Mouse (Mus musculus): Measurements from ENCODE around the gene Ccr6.

Gene Ccr6

DNA sequence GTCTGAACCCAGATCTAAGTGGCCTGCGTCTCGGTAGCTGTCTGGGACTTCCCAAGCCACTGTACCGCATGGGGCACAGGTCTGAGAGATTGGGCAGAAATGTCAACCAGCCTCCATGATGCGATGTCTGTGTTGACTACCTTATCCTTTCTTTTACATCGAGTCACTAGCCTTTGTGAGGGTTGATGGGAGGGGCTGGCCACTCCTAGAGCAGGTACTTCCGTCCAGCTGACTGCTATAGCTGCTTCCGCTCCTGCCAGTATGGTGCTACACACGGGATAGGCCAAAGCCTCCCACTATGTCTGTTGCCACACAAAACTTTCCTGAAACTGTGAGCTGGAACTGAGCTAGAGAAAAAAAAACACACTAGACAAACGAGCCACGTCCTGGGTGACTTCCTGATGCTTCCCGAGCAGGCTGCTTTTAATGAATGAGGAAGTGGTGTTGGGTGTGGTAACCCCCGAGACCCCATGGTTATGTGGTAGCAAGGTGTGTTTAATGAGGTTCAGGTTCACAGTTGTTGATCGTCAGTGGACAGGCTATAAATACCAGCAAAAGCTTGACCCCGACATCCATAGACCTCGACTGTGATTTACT lies 2.1 kb upstream of the Ccr6 start:
- no peak for DNase-seq (ENCODE audit: low read depth, low spot score)

DNA sequence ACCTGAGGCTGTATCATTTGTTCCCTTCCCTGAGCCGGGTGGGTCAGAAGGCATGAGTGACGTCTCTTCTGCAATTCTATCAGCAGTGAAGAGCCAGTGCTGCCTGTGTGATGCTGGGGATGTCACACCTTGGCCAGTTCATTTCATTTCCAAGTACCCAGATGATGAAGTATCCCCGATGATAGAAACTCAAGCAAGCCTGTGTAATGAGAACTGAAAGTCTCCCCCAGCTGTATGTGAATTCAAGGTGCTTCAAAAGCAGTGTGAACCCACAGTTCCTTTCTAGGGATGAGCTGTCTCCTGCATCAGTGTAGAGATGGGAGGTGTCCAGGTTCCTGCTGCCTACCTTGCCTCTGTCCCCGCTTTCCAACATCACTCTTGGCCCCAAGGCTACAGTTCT lies 1.3 kb upstream of the Ccr6 start:
- DNase-seq (ENCODE audit: low read depth, low spot score): no peak

DNA sequence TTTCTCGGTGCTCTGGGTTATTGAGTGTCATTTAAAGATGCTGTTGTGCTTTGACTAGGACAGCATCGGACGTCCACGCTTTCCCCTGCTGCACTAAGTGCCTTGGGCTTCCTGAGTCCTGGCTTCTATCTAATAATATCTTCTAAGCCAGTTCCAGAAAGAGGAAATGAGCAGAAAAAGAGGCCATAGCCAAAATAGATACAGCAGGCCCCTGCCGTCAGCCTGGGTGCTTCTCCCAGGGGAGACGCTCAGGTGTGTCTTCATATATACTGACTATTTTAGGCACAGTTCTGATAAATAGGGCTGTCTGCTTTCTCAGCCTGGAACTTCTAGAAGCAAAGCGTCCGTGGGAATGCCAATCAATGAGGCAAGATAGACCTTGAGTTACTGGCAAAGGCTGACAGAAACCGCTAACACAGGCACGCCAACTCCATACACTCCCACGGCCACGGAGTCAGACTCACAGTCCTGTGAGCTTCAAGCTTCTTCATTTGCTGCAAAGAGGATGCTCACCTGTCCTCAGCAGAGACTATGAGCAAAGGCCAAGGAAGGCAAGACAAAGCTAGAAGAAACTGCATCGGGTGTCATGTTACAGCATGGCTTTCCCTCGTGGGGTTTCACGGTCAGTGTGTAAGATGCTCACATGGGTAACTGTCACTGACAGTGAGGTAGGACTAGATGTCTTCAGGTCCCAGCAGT lies 2.3 kb downstream of the Ccr6 start:
- DNase-seq (ENCODE audit: low read depth, low spot score): no peak

DNA sequence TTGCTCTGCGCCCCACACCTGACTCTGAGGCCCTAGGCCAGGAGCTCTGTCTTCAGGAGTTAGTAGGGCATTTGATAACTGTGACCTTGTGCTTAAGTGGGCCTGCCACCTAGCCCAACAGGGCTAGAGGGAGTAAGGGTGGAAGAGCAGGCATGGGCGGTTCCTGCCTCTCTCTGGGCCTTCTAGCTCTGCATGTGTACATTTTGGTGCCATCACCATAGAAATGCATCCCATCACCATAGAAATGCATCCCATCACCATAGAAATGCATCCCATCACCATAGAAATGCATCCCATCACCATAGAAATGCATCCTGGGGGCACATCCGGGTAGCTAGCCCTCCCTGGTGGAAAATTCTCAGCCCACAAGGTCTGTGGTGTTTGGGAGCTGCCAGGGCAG lies 3.7 kb downstream of the Ccr6 start:
- DNase-seq (ENCODE audit: low read depth, low spot score): no peak

GRCm38 (mm10) chr17:8240517-8240916 lies 4.7 kb downstream of the Ccr6 start:
- DNase-seq (ENCODE audit: low read depth, low spot score): no peak

DNA sequence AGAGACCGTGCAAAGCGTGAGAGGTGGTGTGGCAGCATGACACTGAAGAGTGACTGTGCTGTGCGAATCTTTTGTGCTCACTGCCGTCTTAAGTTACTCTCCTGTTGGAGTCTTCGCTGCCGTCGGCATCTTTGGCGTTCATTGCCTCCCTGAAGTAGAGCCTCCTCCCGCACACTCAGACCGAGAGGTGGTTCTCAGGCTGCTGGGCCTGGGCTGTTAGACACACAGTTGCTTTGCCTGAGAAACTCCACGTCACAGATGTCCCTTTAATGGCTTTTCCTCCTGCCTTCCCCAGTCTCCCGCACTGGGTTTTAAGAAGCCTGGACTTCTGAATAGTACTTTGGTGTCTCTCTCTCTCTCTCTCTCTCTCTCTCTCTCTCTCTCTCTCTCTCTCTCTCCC lies 5.8 kb downstream of the Ccr6 start:
- DNase-seq (ENCODE audit: low read depth, low spot score): no peak

- no peak for DNase-seq (ENCODE audit: low read depth, low spot score)
Measured at GRCm38 (mm10) chr17:8242186-8242585, 6.3 kb downstream of the Ccr6 start.

DNA sequence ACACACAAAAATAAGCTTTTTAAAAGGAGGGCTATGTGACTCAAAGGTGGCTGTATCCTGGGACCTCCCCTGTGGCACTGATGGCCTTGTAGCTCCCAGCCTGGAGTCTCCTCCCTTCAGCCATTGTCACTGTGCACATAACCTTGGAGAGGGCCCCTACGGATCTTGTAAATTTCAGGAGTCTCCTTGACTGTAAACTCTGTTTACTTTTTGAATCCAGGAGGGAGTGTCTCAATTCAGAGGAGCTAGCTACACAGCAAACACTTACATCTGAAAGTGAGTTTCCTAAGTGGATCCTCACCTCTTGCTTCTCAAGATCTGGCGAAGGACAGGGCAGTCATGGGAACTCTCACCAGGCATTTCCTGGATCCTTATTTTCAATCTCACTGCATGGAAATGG lies 8.3 kb downstream of the Ccr6 start:
- DNase-seq (ENCODE audit: low read depth, low spot score): no peak

GRCm38 (mm10) chr17:8246102-8246754 lies 10.4 kb downstream of the Ccr6 start:
- no peak for DNase-seq (ENCODE audit: low read depth, low spot score)

DNA sequence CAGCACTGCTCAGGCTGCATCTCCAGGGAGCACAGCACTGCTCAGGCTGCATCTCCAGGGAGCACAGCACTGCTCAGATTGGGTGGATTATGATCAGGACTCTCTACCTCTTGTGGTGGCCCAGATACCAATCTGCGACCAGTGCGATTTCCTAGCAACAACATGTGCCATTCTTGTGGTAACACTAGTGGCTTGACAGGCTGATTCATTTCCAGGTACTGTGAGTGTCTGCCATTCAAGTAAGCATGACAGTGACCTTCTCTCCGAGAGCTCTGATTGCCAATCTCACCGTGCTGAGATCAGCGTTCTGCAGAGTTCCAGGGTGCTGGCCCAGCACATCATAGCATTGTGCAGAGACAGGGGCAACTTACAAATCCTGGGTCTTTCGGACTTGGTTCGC lies 15.9 kb downstream of the Ccr6 start:
- DNase-seq (ENCODE audit: low read depth, low spot score): no peak

GRCm38 (mm10) chr17:8254268-8254667 lies 18.4 kb downstream of the Ccr6 start:
- peak; percentile 41 for DNase-seq (ENCODE audit: low read depth, low spot score)

DNA sequence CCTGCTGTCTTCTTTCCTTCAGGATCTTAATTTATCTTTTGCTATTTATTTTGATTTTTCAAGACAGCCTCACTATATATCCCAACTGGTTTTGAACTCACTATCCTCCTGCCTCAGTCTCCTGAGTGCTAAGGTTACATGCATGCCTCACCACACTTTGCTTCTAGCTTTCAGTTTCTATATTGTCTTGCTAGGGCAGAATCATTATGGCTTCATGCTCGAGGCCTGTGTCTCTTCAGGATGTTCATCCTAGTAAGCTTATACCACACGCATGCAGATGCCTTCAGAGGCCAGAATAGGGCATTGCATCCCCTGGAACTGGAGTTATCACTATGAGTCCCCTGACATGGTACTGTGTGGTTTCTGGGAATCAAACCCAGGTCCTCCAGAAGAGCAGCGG lies 19.1 kb downstream of the Ccr6 start:
- no peak for DNase-seq (ENCODE audit: low read depth, low spot score)

- no peak for DNase-seq (ENCODE audit: low read depth, low spot score)
Measured at GRCm38 (mm10) chr17:8255583-8255982, 19.7 kb downstream of the Ccr6 start.

- DNase-seq (ENCODE audit: low read depth, low spot score): peak; percentile 59
Measured at GRCm38 (mm10) chr17:8256982-8257381, 21.1 kb downstream of the Ccr6 start.

- DNase-seq (ENCODE audit: low read depth, low spot score): peak; percentile 86
Measured at GRCm38 (mm10) chr17:8264638-8265037, 28.8 kb downstream of the Ccr6 start.

- peak; percentile 29 for DNase-seq (ENCODE audit: low read depth, low spot score)
Measured at GRCm38 (mm10) chr17:8272054-8272749, 36.4 kb downstream of the Ccr6 start.

DNA sequence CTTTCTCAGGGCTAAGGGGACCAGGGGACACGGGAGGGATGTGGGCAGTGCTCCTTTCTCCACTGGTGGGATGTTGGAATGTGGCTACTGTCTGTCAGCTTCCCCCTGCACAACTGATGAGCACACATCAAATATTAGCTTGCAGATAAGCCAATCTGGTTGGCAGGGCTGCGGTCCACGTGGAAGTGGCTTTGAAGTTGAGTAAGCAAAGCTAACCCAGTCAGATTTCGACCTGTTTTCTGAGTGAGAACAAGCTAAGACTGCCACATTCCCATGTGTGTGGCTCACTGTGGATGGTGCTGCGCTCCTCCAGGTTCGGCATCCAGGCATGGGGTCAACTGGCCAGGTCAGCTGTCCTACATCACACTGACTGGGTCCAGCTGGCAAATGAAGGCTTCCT lies 37.1 kb downstream of the Ccr6 start:
- DNase-seq (ENCODE audit: low read depth, low spot score): no peak

GRCm38 (mm10) chr17:8276071-8276470 lies 40.2 kb downstream of the Ccr6 start:
- no peak for DNase-seq (ENCODE audit: low read depth, low spot score)

GRCm38 (mm10) chr17:8276680-8277079 lies 40.8 kb downstream of the Ccr6 start:
- DNase-seq (ENCODE audit: low read depth, low spot score): no peak

- no peak for DNase-seq (ENCODE audit: low read depth, low spot score)
Measured at GRCm38 (mm10) chr17:8277266-8277665, 41.4 kb downstream of the Ccr6 start.

DNA sequence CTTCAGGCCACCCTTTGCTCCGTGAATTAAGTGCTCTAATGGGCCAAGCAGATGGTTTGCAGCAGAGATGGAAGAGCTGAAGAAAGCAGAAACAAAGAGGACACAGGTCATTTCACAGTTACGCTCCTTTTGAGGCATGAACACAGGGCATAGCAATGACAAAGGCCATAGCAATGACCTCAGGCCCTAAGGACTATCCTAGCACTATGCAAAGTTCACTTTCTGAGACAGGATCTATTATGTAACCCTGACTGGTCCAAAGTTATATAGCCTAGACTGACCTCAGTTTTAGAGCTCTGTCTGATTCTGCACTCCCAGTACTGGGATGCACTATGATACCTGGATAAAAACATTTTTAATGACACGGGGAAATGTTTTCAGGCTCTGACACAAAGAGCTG lies 42.5 kb downstream of the Ccr6 start:
- DNase-seq (ENCODE audit: low read depth, low spot score): no peak

- peak; percentile 76 for DNase-seq (ENCODE audit: low read depth, low spot score)
Measured at GRCm38 (mm10) chr17:8282821-8283525, 47.1 kb downstream of the Ccr6 start, which contains the start of gene Mpc1. Mpc1 (plus strand) TSS chr17:8282904.

Measured in 3T3-L1 (cell line).